Mouse (Mus musculus) kidney, embryonic 15.5 days (tissue): Measurements from ENCODE around the gene Tmem143. TPM values are rescaled to one million over a fixed set of nuclear protein-coding genes. Genes with fewer than 3 reads are reported as not detected.

Experiments
- ATAC-seq: fragments of 200-750 bp; cut with Nextera tagmentation; replicated peaks from 2 replicates; pipeline ENCODE4 v1.8.0; 2017; ENCODE audit warnings: moderate TSS enrichment; ENCODE audit not compliant: low FRiP score
- H3K27ac ChIP-seq: fragments of 300-500 bp; sonication (generic); 2 replicates; pipeline ENCODE4 v1.5.1; 2015; ENCODE audit warnings: mild to moderate bottlenecking, inconsistent platforms
- H3K27me3 ChIP-seq: fragments of 300-500 bp; sonication (generic); 2 replicates; pipeline ENCODE4 v1.6.1; 2015; ENCODE audit warnings: inconsistent platforms
- H3K36me3 ChIP-seq: fragments of 300-500 bp; sonication (generic); 2 replicates; pipeline ENCODE4 v1.6.1; 2015; ENCODE audit warnings: inconsistent platforms
- H3K4me1 ChIP-seq: fragments of 300-500 bp; sonication (generic); 2 replicates; pipeline ENCODE4 v1.6.1; 2015; ENCODE audit warnings: inconsistent platforms
- H3K4me2 ChIP-seq: fragments of 300-500 bp; sonication (generic); 2 replicates; pipeline ENCODE4 v1.6.1; 2015; ENCODE audit warnings: moderate library complexity, mild to moderate bottlenecking, inconsistent platforms
- H3K4me3 ChIP-seq: fragments of 300-500 bp; sonication (generic); replicated peaks from 2 replicates; pipeline ENCODE4 v1.5.1; 2015; ENCODE audit warnings: mild to moderate bottlenecking, inconsistent platforms
- H3K9ac ChIP-seq: fragments of 300-500 bp; sonication (generic); 2 replicates; pipeline ENCODE4 v1.6.1; 2015; ENCODE audit warnings: mild to moderate bottlenecking, inconsistent platforms
- H3K9me3 ChIP-seq: fragments of 300-500 bp; sonication (generic); replicated peaks from 2 replicates; pipeline ENCODE4 v1.6.1; 2016; ENCODE audit warnings: inconsistent platforms
- WGBS: fragments of 180-500 bp; shearing (Covaris S2); methylation state at CpG from one replicate; pipeline ENCODE4 v1.1.7; 2015; ENCODE audit warnings: mixed read lengths; 5-methylcytosine and 5-hydroxymethylcytosine counted together
- polyA plus RNA-seq: library from polyadenylated mRNA; unstranded; fragments of >200 nt; fragmentation: Nextera tagmentation; extraction: Ambion mirVana; gene quantifications from 2 replicates; pipeline ENCODE4 v1.2.1, GENCODE M21; 2015

The Tmem143 gene
- polyA plus RNA-seq, 1 experiment from 2014 or later, result 6.2 TPM

DNA sequence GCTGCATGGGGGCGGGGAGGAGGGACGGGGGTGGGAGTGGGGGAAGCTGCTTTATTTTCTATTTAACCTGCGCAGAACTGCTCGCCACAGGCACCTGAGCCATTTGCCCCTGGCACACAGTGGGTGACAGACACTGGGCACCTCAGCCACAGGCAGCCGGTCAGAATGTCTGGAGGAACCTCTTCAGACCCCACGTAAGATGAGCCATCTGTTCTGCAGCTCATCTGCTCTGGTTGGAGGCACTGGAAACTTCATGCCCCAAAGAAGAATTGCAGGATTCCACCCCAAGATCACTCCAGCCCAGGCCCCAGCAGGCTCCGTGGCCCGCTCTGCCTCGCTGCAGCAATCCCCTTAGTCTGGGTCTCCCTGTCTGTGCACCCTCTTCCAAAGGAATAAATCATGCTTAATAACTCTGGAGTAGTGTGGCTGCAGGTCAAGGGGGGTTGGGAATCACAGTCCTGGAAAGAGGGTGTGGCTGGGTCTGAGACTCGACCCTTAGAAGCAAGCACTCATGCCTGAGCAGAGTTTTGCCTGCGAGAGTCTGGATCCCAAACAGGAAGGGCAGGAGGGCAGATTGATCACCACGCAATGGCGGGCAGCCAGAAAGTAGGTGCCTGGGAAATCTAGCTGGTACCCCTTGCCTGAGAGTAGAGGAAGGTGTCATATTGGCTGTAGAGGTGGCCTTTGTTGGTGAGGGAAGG lies 20.4 kb downstream of the Tmem143 start:
- 10% methylated on average over 13 of the region's 13 CpGs for WGBS
- Histone ChIP-seq H3K36me3 (no peaks in the 10 kb centered on the region), H3K9ac (peak overlapping the region; percentile 6; the same call in 1 of the 2 replicates), H3K27ac (peak overlapping the region; percentile 93), H3K9me3 (no peaks in the 10 kb centered on the region), H3K4me2 (peak overlapping the region; percentile 56), H3K4me1 (peaks cover 71% of the 10 kb centered on the region), H3K4me3 (peak overlapping the region; percentile 32), H3K27me3 (no peaks in the 10 kb centered on the region)
- peak; percentile 33 for ATAC-seq

DNA sequence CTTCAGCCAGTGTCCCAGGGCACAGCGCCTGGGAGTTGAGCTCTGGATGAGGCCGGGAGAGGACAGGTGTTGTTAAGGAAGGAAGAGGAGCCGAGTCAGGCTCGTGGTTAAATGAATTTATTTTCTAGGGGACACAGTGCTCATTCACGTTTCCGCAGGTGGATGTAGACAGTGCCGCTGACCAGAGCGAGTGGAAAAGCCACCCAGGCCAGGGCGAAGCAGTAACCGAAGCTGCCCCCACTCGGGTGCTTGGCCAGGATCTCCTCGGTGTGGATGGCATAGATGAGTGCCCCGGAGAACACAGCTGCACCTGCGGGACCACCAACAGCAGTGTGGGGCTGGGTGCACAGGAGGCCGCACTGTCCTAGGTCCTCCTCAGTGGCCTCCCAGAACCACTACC lies 21.2 kb downstream of the Tmem143 start:
- no peaks in the 10 kb centered on the region for H3K27me3 ChIP-seq
- H3K9me3 ChIP-seq, result no peaks in the 10 kb centered on the region
- H3K4me3 ChIP-seq, result no peak overlapping the region
- peak overlapping the region; percentile 93 for H3K27ac ChIP-seq
- peaks cover 79% of the 10 kb centered on the region for H3K4me1 ChIP-seq
- no peak for ATAC-seq
- no peak overlapping the region for H3K9ac ChIP-seq
- 73% methylated on average over 15 of the region's 15 CpGs for WGBS
- peak overlapping the region; percentile 56 for H3K4me2 ChIP-seq
- H3K36me3 ChIP-seq, result no peaks in the 10 kb centered on the region

DNA sequence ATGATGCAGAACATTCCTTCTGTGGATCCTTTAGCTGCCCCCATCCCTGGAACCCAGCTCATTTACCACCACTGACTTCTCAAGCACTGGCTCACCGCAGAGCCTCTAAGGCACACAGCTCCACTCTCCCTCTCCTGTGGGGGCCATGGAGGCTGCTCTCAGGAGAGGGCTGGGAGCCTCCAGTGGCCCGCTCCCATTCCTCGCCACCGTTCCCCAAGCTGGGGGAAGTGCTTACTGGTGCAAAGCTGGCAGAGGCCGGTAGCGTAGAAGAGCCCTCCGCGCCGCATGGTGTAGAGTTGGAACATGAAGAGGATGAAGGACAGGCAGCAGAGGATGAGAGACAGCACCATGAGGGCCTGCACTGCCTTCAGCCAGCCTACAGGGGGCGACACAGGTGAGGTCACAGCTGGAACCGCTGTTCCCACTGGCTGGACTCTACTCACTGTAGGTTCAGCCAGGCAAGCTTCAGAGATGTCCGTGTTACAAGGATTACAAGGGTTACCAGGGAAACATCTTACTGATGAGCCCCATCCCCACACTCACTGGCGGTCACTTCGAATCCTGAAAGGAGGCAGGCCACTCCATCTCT lies 22.4 kb downstream of the Tmem143 start:
- peaks cover 86% of the 10 kb centered on the region for H3K4me1 ChIP-seq
- ATAC-seq, result no peak
- peak overlapping the region; percentile 47 for H3K4me3 ChIP-seq
- H3K9ac ChIP-seq, result no peak overlapping the region
- 70% methylated on average over 14 of the region's 14 CpGs for WGBS
- peak overlapping the region; percentile 57 for H3K4me2 ChIP-seq
- no peaks in the 10 kb centered on the region for H3K9me3 ChIP-seq
- H3K27ac ChIP-seq, result peak overlapping the region; percentile 98
- no peaks in the 10 kb centered on the region for H3K36me3 ChIP-seq
- H3K27me3 ChIP-seq, result no peaks in the 10 kb centered on the region

DNA sequence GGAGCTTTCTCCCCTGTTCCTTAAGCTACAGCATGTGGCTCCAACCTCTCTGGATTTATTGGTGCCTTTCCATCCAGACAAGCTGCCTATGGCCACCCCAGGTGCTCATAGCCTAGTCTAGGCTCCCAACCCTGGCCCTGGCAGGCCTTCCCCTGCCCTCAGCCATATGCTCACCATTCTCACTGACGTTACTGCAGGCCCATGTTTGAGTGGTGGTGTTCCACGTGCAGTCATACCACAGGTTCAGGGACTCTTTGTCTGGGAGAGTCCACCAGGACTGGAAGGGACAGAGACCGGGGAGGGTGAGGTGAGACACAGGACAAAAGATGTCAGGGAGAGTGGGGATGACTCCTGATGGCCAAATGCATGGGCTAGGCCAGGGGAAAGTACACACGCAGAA lies 23.0 kb downstream of the Tmem143 start:
- Histone ChIP-seq H3K9me3 (no peaks in the 10 kb centered on the region), H3K4me2 (peak overlapping the region; percentile 57), H3K4me3 (peak overlapping the region; percentile 47), H3K9ac (peak overlapping the region; percentile 43), H3K4me1 (peaks cover 89% of the 10 kb centered on the region), H3K27ac (peak overlapping the region; percentile 98), H3K27me3 (no peaks in the 10 kb centered on the region), H3K36me3 (no peaks in the 10 kb centered on the region)
- ATAC-seq, result no peak
- WGBS, result 66% methylated on average over 4 of the region's 4 CpGs

DNA sequence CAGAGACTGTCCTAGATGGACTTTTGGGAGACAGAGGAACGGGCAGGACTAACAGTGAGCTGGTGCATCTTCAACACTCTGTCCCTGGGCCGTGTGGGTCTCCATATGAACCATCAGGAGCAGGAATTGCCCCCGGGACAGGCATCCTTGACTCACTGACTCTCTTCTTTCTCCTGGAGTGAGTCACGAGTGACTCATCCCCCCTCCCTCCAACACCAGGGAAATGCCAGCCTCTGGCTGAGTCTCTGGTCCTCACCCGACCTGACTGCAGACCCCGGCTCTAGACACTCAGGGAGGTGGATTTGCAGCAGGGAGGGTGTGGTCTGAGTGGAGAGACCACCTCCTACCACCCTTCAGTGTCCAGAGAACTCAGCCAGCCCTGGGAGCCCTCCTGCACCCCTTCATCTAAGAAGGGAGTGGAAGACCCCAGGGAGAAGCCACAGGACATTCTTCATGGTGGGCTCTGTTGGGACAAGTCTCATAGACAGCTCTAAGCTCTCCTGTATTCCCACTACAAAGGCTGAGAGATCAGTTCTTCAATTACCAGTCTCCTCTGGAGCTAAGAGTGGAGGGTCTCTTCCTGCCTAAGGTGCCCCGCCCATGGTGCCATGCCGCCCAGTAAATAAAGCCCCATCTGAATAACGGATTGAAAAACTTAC lies 24.0 kb downstream of the Tmem143 start:
- no peaks in the 10 kb centered on the region for H3K9me3 ChIP-seq
- ATAC-seq, result no peak
- H3K4me1 ChIP-seq, result peaks cover 83% of the 10 kb centered on the region
- H3K9ac ChIP-seq, result peak overlapping the region; percentile 43
- peak overlapping the region; percentile 57 for H3K4me2 ChIP-seq
- peak overlapping the region; percentile 47 for H3K4me3 ChIP-seq
- WGBS, result 23% methylated on average over 9 of the region's 9 CpGs
- H3K27ac ChIP-seq, result peak overlapping the region; percentile 98
- no peaks in the 10 kb centered on the region for H3K36me3 ChIP-seq
- no peaks in the 10 kb centered on the region for H3K27me3 ChIP-seq

DNA sequence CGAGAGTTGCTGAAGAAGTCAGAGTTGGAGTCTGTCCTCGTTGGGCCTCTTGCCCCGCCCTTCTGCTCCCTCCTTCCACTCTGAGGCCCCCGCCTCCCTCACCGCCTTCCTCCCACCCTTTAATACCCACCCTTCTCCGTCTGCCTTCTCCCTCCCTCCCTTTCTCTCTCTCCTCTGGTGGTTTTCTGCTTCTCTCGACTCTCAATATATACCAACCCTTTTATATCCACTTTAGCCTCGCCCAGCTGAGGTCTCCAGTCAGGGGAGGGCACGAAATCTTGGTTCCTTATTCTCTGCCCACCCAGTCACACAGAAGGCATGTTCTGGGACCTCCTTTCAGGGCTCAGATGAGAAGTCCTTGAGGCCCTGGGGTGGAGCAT lies 24.5 kb downstream of the Tmem143 start, which contains the start of gene Emp3:
Emp3 (minus strand) TSS at position 163 of the 380 bp plus-strand sequence.
- Histone ChIP-seq H3K9ac (peak within 1 kb of the TSS; percentile 43), H3K4me1 (peaks cover 77% of the 10 kb centered on the region), H3K27ac (peak within 1 kb of the TSS; percentile 98), H3K4me2 (peak within 1 kb of the TSS; percentile 73), H3K27me3 (no peaks in the 10 kb centered on the region), H3K36me3 (no peaks in the 10 kb centered on the region), H3K4me3 (peak within 1 kb of the TSS; percentile 50), H3K9me3 (no peaks in the 10 kb centered on the region)
- 17% methylated on average over 9 of the region's 9 CpGs for WGBS
- ATAC-seq, result no peak

DNA sequence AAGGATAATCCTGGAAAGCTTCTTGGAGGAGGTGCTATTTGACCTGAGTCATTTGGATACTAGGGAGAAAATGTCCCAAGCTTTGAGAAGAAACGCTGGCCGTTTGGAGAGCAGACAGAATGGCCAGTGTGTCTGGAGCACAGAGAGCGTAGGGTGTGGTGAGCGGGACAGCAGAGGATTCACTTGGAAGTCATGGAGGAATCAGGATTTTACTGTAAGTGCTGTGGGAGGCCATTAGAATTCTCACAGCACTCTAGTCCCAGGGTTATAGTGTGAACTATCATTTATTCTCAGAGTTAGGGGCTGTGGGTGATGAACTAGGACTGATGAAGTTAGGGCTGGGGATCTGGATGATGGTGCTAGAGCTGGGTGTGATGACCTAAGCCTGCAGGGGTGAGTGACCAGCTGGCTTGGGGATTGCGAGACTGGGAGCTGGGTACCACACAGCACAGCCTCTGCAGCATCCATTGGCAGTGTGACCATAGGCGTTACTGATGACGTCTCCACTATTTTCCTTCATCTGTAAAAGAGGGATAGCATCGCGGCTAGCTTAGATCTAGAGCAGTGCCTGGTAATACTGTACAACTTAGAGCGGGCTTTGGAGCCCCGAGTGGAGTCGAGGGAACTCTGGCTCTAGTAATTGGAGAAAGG lies 25.3 kb downstream of the Tmem143 start:
- ATAC-seq, result no peak
- Histone ChIP-seq H3K27ac (peak overlapping the region; percentile 98), H3K4me3 (0 out of 2 replicates have a peak overlapping the region, but pooled peaks have one; percentile 50), H3K9ac (no peak overlapping the region; the same call in 1 of the 2 replicates), H3K4me2 (peak overlapping the region; percentile 73; the same call in 1 of the 2 replicates), H3K4me1 (peaks cover 69% of the 10 kb centered on the region), H3K27me3 (no peaks in the 10 kb centered on the region), H3K36me3 (no peaks in the 10 kb centered on the region), H3K9me3 (no peaks in the 10 kb centered on the region)
- WGBS, result 78% methylated on average over 12 of the region's 12 CpGs

DNA sequence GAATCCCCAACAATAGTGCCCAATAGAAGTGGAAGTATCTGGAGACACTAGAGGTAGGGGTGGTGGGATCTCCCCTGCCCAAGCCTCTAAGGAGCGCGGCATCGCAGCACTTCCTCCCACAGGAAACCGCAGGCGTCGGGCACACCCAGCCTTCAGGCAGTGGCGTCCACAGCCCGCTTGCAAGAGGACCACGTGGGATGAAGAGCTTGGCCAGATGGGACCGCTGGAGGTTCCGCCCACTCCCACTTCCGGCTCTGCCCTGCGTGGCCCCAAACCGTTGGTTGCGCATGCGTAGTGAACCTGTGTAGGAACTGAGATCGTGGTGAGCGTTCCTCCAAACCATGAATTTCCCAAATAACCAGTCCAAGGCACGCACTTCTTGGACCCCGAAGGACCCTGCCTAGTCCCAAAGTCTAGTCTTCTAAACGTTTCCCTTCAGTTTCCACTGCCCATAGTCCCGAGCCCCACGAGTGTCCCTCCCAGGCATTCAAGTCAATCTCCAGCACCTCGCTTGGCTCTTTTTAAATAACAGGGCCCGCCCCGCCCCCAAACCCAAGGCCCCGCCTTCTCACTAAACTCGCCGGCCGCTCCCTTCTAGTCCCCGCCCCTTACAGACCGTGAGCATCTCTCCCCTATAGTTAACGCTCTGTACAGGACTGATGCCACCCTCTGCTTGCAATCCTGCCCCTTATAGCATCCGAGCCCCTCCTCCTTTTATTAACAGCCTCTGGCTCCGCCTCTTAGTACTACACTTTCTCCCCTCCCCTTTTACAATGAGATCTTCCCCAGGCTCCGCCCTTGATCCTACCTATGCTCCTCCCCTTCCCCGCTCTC lies 26.4 kb downstream of the Tmem143 start:
- H3K4me2 ChIP-seq, result peak overlapping the region; percentile 73
- H3K4me1 ChIP-seq, result peaks cover 59% of the 10 kb centered on the region
- H3K36me3 ChIP-seq, result no peaks in the 10 kb centered on the region
- H3K9ac ChIP-seq, result peak overlapping the region; percentile 26
- peak overlapping the region; percentile 50 for H3K4me3 ChIP-seq
- under 1% methylated on average over 37 of the region's 37 CpGs for WGBS
- H3K27me3 ChIP-seq, result no peaks in the 10 kb centered on the region
- ATAC-seq, result peak; percentile 93
- H3K9me3 ChIP-seq, result no peaks in the 10 kb centered on the region
- H3K27ac ChIP-seq, result peak overlapping the region; percentile 98

DNA sequence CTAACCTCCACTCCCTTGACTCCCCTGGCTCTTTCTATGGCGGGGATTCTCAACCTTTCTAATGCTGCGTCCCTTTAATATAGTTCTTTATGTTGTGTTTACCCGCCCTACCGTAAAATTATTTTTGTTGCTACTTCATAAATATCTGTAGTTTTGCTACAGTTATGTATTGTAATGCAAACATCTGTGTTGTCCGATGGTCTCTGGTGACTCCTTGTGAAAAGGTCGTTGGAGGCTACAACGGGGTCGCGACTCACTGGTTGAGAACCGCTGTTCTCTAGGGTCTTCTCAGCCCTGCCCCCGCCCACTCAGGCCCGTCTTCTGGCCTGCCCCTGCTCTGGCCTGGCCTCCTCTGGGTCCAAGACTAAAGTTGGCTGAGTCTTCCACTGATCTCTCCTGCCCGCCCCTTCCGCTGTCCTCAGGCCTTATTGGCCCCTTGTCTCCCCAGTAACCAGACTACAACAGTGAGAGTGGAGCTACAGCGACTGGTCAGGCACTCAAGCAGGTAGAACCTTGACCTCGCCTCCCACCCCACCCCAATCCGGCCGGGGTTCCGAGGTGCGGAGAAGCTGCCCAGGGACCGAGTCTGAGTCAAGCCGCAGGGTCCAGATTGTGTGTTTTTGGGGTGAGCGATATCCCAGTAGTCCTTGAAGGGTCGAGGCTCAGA lies 27.2 kb downstream of the Tmem143 start, which contains the start of gene Ccdc114:
Ccdc114 (plus strand) TSS at position 311 of the 667 bp plus-strand sequence.
- H3K4me3 ChIP-seq, result peak within 1 kb of the TSS; percentile 50
- peaks cover 58% of the 10 kb centered on the region for H3K4me1 ChIP-seq
- 3% methylated on average over 24 of the region's 24 CpGs for WGBS
- no peaks in the 10 kb centered on the region for H3K9me3 ChIP-seq
- H3K9ac ChIP-seq, result peak within 1 kb of the TSS; percentile 40
- H3K36me3 ChIP-seq, result no peaks in the 10 kb centered on the region
- peak; percentile 85 for ATAC-seq
- no peaks in the 10 kb centered on the region for H3K27me3 ChIP-seq
- peak within 1 kb of the TSS; percentile 98 for H3K27ac ChIP-seq
- peak within 1 kb of the TSS; percentile 73 for H3K4me2 ChIP-seq

DNA sequence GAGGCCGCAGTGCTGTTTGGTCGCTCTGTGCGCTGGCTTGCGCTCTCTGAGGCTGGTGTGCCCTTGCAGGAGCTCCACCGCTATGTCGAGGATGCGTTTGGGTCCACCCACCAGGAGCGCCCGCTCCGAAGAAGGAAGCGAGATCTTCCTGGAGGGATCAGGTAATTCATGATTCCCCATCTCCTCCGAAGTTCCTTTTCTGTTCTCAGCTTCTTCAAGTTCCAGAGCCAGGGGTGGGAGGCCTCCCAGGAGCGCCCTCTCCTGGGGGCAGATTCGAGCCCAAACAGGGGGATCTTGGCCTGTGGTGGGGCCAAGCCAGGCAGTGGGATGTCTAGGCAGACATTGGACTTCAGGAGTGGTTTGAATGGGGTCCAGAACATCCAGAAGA lies 27.7 kb downstream of the Tmem143 start:
- Histone ChIP-seq H3K9me3 (no peaks in the 10 kb centered on the region), H3K27me3 (no peaks in the 10 kb centered on the region), H3K4me1 (peaks cover 58% of the 10 kb centered on the region), H3K9ac (peak overlapping the region; percentile 40), H3K36me3 (no peaks in the 10 kb centered on the region), H3K4me2 (peak overlapping the region; percentile 73), H3K4me3 (peak overlapping the region; percentile 50), H3K27ac (peak overlapping the region; percentile 98)
- ATAC-seq, result no peak; the same call in 1 of the 2 replicates
- WGBS, result 10% methylated on average over 14 of the region's 14 CpGs
